Mouse (Mus musculus) forebrain, embryonic 14.5 days (tissue): Measurements from ENCODE around the gene Pld5. TPM values are rescaled to one million over a fixed set of nuclear protein-coding genes. Genes with fewer than 3 reads are reported as not detected.

Experiments
- ATAC-seq: fragments of 200-750 bp; cut with Nextera tagmentation; 2 replicates; pipeline ENCODE4 v1.8.0; 2017; ENCODE audit warnings: mild to moderate bottlenecking, moderate library complexity
- DNase-seq: peaks from one replicate; pipeline ENCODE4 v3.0.0-alpha.2; 2015; ENCODE audit warnings: low spot score
- H3K27ac ChIP-seq: fragments of 300-500 bp; sonication (generic); 2 replicates; pipeline ENCODE4 v1.5.1; 2014; ENCODE audit warnings: low read depth, mild to moderate bottlenecking, control low read depth, low read length, moderate library complexity
- H3K27me3 ChIP-seq: fragments of 300-500 bp; sonication (generic); replicated peaks from 2 replicates; pipeline ENCODE4 v1.6.1; 2014; ENCODE audit warnings: low read length, control low read depth, mixed read lengths; ENCODE audit not compliant: control insufficient read depth, insufficient read depth
- H3K36me3 ChIP-seq: fragments of 300-500 bp; sonication (generic); 2 replicates; pipeline ENCODE4 v1.6.1; 2014; ENCODE audit warnings: low read length, control low read depth; ENCODE audit not compliant: control insufficient read depth, insufficient read depth
- H3K4me1 ChIP-seq: fragments of 300-500 bp; sonication (generic); 2 replicates; pipeline ENCODE4 v1.6.1; 2014; ENCODE audit warnings: antibody characterized with exemption, low read length, control low read depth; ENCODE audit not compliant: control insufficient read depth, insufficient read depth
- H3K4me2 ChIP-seq: fragments of 300-500 bp; sonication (generic); 2 replicates; pipeline ENCODE4 v1.6.1; 2014; ENCODE audit warnings: mild to moderate bottlenecking, control low read depth, low read length
- H3K4me3 ChIP-seq: fragments of 300-500 bp; sonication (generic); 2 replicates; pipeline ENCODE4 v1.5.1; 2014; ENCODE audit warnings: low read depth, low read length, control low read depth
- H3K9ac ChIP-seq: fragments of 300-500 bp; sonication (generic); 2 replicates; pipeline ENCODE4 v1.6.1; 2014; ENCODE audit warnings: mild to moderate bottlenecking, low read length, control low read depth, moderate library complexity
- H3K9me3 ChIP-seq: fragments of 300-500 bp; sonication (generic); replicated peaks from 2 replicates; pipeline ENCODE4 v1.6.1; 2016; ENCODE audit warnings: low read length, control low read depth, mixed read lengths; ENCODE audit not compliant: control insufficient read depth
- WGBS: fragments of 180-500 bp; shearing (Covaris S2); extraction: QIAGEN DNeasy Blood & Tissue Kit; methylation state at CpG from one replicate; pipeline ENCODE4 v1.1.7; 2014; 5-methylcytosine and 5-hydroxymethylcytosine counted together
- polyA plus RNA-seq: library from polyadenylated mRNA; unstranded; fragments of >200 nt; fragmentation: Nextera tagmentation; extraction: Ambion mirVana; gene quantifications from 2 replicates; pipeline ENCODE4 v1.2.1, GENCODE M21; 2014

Gene Pld5
- polyA plus RNA-seq, 1 experiment from 2014 or later, result 0.33 TPM

DNA sequence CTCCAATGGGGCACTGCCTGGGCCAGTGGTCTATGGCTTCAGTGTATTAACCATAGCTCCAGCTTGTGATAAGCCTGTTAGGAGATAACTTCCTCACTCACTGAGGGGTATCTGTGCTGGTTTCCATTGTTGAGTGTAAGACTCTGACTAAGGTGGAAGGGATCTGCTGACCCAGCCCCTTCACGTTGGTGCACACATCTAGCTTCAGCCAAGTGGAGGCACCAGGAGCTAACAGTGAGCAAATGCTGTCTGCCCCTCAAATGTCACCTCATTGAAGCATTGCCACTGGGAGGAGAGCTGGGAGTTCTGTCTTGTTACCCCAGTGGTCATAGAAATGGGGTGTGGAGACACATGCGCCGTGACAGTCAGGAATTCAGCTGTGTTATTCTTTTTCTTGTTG, 336.4 kb downstream of the Pld5 start:
- ATAC-seq (no peak), DNase-seq (no peak)
- no peaks in the 10 kb centered on the region for H3K27me3 ChIP-seq
- no peak overlapping the region for H3K9ac ChIP-seq
- H3K4me1 ChIP-seq, result no peaks in the 10 kb centered on the region
- H3K4me2 ChIP-seq, result no peak overlapping the region
- no peaks in the 10 kb centered on the region for H3K9me3 ChIP-seq
- H3K4me3 ChIP-seq, result no peak overlapping the region
- 78% methylated on average over 3 of the region's 3 CpGs for WGBS
- H3K36me3 ChIP-seq, result no peaks in the 10 kb centered on the region
- H3K27ac ChIP-seq, result no peak overlapping the region

DNA sequence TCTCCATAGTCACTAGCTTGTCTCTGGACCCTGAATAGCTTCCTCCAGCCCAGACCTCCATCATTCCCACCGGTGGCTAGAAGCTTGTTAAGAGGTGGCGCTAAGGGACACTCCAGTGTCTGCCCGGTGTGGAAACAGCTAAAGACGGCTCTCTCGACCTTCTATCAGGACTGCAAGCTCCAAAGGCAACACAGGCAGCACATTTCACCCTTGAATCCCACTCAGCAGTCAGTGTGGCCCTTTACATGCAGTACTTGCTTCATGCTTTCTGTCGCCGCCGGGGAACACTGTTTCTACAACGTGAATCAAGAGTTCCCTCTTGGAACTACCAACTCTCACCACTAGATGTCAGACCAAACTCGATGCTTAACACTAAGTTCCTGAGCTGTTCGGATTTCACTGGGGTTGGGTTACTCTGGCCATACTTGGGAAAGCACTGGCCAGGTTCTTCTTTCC, 338.8 kb downstream of the Pld5 start:
- Histone ChIP-seq H3K4me3 (no peak overlapping the region), H3K9ac (0 out of 2 replicates have a peak overlapping the region, but pooled peaks have one; percentile 43), H3K9me3 (no peaks in the 10 kb centered on the region), H3K4me1 (no peaks in the 10 kb centered on the region), H3K27ac (no peak overlapping the region), H3K4me2 (peak overlapping the region; percentile 40), H3K27me3 (no peaks in the 10 kb centered on the region), H3K36me3 (no peaks in the 10 kb centered on the region)
- 15% methylated on average over 11 of the region's 11 CpGs for WGBS
- peak; percentile 88 for ATAC-seq
- DNase-seq, result peak; percentile 95

- no peak overlapping the region for H3K4me3 ChIP-seq
- no peaks in the 10 kb centered on the region for H3K4me1 ChIP-seq
- H3K27me3 ChIP-seq, result no peaks in the 10 kb centered on the region
- ATAC-seq (no peak), DNase-seq (no peak)
- H3K27ac ChIP-seq, result no peak overlapping the region
- no peaks in the 10 kb centered on the region for H3K36me3 ChIP-seq
- no peak overlapping the region for H3K4me2 ChIP-seq
- WGBS, result 93% methylated on average over 5 of the region's 5 CpGs
- no peaks in the 10 kb centered on the region for H3K9me3 ChIP-seq
- H3K9ac ChIP-seq, result no peak overlapping the region
These were observed 343.7 kb downstream of the Pld5 start for GRCm38 (mm10) chr1:175931391-175931790.

DNA sequence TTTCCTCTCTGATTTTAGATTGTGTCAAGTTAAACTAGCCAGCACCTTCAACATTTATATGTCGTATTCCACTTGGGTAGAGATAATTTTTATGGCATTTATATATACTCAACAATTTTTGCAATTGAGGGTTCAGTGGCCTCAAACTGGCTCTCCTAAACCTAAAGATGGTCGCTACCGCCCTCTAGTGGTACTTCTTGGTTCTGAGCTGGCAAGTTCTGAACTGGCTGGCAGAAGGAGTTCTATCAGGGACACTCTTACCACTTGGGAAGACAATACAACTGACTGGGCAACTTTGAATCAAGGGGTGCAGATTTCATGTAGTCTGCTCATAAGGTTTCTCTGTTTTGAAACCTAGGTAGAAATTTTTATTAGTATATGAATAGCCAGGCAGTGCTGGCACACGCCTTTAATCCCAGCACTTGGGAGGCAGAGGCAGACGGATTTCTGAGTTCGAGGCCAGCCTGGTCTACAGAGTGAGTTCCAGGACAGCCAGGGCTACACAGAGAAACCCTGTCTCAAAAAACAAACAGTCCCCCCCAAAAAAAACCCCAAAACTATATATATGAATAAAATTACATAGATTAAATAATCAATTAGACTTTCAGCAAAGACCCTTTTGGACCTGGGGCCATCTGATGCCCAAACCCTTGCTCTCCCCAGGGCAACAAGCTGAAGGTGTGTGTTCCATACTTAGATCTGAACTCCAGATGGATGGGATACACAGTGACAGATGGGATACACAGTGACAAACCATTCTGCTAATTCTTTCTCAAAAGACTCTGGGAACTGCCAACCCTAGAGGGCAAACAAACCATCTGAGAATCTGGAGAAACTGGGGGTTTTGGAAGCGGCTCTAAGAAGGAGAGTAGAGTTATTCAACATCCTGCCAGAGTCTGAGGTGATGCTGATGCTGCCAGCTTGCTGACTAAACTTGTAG, 351.0 kb downstream of the Pld5 start:
- no peaks in the 10 kb centered on the region for H3K27me3 ChIP-seq
- no peaks in the 10 kb centered on the region for H3K4me1 ChIP-seq
- H3K9ac ChIP-seq, result no peak overlapping the region
- H3K4me2 ChIP-seq, result no peak overlapping the region
- WGBS, result 51% methylated on average over 7 of the region's 7 CpGs
- no peak overlapping the region for H3K4me3 ChIP-seq
- ATAC-seq (peak; percentile 61), DNase-seq (peak; percentile 86)
- H3K27ac ChIP-seq, result no peak overlapping the region
- H3K36me3 ChIP-seq, result no peaks in the 10 kb centered on the region
- H3K9me3 ChIP-seq, result no peaks in the 10 kb centered on the region

DNA sequence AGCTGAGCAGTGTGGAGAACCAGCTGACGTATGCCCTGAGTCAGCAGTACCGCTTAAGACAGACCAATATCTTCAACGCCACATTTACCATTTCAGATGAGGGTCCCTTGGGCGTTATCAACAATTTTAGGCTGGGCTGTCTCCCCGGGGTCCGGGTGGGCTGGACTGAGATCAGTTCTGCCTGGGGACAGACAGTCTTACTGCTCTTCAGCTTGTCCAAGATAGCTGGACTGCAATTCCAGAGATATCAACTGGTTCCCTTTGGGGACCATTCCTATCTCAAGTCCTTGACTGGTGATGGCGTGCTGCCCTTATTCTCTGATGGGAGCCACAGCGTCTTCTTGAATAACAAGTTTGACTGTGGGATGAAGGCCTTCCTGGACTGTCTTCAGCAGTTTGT, 354.0 kb downstream of the Pld5 start:
- Histone ChIP-seq H3K9ac (no peak overlapping the region), H3K27ac (no peak overlapping the region), H3K4me1 (no peaks in the 10 kb centered on the region), H3K9me3 (no peaks in the 10 kb centered on the region), H3K36me3 (no peaks in the 10 kb centered on the region), H3K27me3 (no peaks in the 10 kb centered on the region), H3K4me3 (no peak overlapping the region), H3K4me2 (no peak overlapping the region)
- no peak for ATAC-seq
- WGBS, result 92% methylated on average over 8 of the region's 8 CpGs
- no peak for DNase-seq

GRCm38 (mm10) chr1:175920029-175920428, 355.1 kb downstream of the Pld5 start, which contains the start of gene Gm38100:
TSS of gene Gm38100 (plus strand) at chr1:175920329.
- Histone ChIP-seq H3K27ac (no peak within 1 kb of the TSS), H3K9me3 (no peaks in the 10 kb centered on the region), H3K4me3 (no peak within 1 kb of the TSS), H3K36me3 (no peaks in the 10 kb centered on the region), H3K27me3 (no peaks in the 10 kb centered on the region), H3K4me1 (no peaks in the 10 kb centered on the region), H3K4me2 (no peak within 1 kb of the TSS), H3K9ac (no peak within 1 kb of the TSS)
- no peak for ATAC-seq
- 90% methylated on average over 9 of the region's 9 CpGs for WGBS
- DNase-seq, result no peak

- H3K4me2 ChIP-seq, result no peak overlapping the region
- 83% methylated on average over 5 of the region's 5 CpGs for WGBS
- H3K27me3 ChIP-seq, result no peaks in the 10 kb centered on the region
- H3K27ac ChIP-seq, result no peak overlapping the region
- H3K4me3 ChIP-seq, result no peak overlapping the region
- no peak overlapping the region for H3K9ac ChIP-seq
- DNase-seq (no peak), ATAC-seq (no peak)
- H3K4me1 ChIP-seq, result no peaks in the 10 kb centered on the region
- peaks cover 10% of the 10 kb centered on the region; the same call in 1 of the 2 replicates for H3K36me3 ChIP-seq
- no peaks in the 10 kb centered on the region for H3K9me3 ChIP-seq
These were observed 361.3 kb downstream of the Pld5 start for GRCm38 (mm10) chr1:175913728-175914303.
